Mouse (Mus musculus) T-helper 17 cell (primary cell): ENCODE measurements around the gene Hoxb3.

Experiments used
- in situ Hi-C, 2 experiments: fragments of 300-600 bp; cut with MboI, MseI; formaldehyde crosslinking; loops; 1 replicate in 1 of 2; 2 replicates in 1 of 2; pipeline ENCODE4 v1.15.1; 2025; ENCODE audit warnings: high pct_unique_total_duplicates in 2 of 2

Gene Hoxb3

DNA sequence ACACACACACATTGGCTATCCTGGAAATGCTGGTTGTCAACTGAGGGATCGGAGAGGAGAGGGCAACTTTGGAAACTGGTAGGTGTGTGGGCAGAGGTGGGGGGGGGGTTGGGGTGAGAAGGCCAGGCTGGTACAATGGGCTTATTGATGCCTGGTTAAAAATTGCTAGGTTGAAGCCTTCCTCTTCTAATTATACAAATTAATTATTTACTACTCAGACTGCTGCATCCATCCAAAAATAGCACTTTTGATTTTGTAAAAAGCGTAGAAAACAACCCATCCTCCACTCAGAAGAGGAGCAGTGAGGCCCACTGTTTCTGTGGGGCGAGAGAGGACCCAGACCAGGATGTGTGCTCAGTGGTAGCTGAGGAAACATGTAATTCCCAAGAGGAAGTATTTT, 11.9 kb downstream of the Hoxb3 start:
- in situ Hi-C loops, result no loop called here

DNA sequence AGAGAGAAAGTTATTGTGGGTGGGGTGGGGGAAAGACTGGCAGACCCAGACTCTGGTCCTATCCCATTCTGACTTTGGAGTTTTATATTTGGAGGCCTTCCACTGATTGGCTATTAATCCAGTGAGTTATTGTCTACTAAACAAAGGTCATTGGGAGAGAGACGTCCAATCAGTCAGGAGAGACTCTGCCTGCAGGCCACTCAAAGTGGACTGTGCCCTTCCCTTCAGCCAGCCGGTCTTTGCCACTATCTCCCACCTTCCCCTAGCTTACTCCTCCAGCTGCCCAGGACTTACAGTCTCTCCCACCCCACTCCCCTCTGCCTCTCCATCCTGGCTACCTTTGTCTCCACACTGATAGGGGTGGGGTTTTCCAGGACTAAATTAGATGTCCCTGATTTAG, 13.5 kb downstream of the Hoxb3 start:
- in situ Hi-C loops, result no loop called here

DNA sequence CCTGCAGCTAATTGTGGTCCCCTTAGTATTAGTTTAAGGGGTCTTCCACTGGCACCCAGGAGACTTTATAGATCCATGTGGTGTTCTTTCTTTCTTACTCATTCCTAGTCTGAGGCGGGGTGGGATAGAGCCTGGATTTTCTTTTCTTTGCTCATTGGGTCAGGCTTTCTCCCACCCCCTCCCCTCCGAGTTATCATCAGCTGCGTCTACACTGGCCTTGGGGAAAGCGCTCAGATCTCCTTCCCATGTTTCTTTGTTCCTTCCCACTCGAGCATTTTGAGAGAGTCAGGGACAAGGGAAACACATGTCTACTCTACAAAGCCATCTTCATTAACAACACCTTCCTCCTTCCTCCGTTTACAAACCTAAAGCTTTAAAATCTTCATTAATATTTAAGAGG, 13.9 kb downstream of the Hoxb3 start:
- in situ Hi-C loops, result no loop called here

DNA sequence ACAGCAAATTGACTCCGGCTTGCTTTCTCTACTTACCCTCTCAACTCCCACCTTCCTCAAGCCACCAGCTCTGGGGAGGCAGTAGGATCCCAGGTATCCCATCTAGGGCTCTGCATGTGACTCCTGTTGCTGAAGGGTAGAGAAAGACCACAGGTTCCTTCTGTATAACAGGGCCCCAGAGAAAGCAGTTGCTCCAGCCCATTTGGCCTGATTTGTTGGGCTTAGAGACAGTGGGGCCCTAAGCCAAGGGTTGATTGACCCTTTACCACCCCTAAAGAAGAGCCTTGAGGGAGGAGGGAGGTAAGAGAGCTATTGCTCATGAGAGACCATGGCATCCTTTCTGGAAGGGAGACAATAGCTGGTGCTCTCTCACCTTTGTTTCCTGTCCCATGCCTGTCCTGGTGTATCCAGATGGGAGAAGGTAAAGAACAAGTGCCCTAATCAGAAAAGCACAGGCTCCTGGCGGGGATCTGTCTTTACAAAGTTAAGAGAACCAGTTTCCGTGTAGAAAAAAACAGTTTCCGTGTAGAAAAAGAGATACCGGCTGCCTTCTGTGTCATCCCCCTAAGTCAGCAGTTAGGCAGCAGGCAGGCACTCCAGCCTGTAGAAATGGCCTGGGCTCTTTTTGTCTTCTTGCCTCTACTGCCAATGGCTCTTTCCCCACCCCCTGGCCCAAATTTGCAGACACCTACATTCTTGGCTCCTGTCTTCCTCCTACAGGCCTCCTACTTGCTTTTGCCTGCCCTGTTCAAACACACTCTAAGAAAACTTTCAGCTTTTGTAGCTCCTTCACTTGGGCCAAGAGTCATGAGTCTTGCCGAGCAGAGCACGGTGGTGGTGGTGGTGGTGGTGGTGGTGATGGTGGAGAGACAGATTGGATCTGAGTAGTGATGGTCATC, 16.1 kb downstream of the Hoxb3 start:
- in situ Hi-C loops, result no loop called here

DNA sequence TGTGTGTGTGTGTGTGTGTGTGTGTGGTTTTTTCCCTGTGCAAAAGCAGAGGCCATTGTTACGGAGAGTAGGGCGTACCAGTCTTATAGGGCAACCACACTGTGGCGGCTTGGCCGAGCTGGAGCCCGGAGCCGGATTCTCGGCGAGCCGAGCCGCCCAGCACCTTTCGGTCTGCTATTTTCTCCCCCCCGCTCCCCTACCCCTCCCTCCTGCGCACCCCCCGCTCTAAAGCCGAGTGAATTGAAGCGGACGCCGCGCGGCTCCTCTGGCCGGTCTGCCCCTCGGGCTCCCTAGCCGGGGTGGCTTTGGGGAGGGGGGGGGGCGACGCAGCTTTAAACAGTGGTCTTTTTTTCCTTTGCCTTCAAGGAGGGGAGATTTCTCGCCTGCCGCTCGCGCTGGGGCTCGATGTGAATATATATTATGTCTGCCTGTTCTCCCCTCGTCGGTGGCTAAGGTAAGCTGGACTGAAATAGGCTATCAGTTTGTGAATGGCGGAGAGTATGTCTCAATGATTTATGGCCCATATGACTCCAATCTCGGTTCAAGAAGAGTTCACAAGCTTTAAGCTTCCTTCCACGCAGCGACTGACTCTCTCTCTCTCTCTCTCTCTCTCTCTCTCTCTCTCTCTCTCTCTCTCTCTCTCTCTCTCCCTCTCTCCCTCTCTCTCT, 17.7 kb downstream of the Hoxb3 start:
- in situ Hi-C loops, result no loop called here

DNA sequence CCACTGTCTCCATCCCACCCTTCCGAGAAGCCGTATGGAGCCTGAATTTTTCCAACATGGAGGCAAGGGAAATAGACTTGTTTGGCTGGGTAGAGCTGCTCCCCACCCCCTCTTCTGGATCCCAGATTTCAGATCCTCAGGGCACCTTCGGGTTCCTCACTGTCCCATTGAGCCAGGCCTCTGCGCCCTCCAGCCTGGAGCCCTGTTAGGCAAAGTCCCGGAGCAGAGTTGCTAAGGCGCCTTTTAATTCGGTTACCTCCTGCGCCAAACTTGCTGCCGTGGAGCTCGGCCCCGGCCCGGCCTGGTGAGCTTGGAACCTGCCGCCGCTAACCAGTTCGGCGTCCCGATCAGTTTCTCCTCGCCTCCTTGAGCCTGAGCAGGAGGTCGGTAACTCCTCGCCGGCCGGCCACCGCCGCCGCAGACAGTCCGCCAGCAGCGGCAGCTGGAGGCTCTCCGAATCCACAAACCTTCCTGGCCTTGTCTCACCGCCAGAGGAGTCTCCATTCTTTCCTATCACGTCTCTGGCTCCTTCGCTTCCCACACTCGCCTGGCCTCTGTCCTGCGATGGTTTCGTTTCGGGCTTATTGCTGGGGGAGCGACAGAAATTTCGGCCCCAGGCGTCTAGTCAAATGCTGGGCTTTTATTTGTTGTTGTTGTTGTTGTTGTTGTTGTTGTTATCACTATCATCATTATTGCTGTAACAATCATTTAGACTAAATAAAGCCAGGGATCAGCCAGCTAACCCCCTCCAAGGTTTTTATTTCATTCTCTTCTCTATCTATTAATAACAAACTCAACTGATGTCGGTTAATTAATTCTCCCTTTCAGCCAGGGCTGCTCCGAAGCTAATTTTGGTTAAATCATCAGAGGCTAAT, 18.8 kb downstream of the Hoxb3 start:
- in situ Hi-C loops, result no loop called here

DNA sequence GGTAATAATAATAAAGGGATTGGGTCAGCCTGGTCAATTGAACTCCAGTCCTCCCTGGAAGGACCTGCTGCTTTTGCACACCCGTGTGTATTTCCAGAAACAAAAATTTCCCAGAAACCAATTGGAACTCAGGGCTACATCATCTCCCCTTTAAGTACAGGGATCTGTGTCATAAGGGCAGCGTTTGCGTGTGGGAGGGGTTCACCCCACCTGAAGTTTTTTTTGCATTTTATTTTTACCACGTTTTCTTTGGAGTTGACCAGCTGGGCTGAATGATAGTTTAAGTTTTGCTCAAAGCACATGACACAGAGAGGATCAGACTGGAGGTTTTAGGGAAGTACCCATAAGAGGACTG, 19.4 kb downstream of the Hoxb3 start:
- in situ Hi-C loops, result no loop called here

DNA sequence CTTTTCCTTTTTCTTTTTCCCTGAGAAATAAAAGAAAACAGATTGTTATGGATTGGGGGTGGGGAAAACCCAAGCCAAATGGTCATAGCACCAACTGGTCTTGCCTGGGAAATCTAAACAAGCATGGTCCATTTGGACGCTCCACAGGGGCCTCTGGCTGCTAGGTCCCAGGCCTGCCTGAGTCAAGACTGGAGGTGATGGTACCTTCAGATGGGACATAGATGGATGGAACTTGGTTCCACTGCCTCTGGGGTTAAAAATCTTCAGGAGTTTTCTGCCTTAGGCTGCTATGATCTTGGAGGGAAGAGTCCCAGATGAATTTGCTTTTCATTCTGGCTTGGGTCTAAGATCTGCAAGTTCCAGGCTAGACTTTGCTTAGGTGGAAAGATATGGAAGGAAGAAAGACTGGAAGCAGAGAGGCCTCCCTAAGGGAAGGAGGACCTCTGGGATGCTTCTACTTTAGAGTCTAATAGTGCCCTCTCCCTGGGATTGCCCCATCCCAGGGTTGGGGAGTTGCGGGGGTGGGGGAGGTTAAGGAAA, 20.1 kb downstream of the Hoxb3 start:
- in situ Hi-C loops, result no loop called here

DNA sequence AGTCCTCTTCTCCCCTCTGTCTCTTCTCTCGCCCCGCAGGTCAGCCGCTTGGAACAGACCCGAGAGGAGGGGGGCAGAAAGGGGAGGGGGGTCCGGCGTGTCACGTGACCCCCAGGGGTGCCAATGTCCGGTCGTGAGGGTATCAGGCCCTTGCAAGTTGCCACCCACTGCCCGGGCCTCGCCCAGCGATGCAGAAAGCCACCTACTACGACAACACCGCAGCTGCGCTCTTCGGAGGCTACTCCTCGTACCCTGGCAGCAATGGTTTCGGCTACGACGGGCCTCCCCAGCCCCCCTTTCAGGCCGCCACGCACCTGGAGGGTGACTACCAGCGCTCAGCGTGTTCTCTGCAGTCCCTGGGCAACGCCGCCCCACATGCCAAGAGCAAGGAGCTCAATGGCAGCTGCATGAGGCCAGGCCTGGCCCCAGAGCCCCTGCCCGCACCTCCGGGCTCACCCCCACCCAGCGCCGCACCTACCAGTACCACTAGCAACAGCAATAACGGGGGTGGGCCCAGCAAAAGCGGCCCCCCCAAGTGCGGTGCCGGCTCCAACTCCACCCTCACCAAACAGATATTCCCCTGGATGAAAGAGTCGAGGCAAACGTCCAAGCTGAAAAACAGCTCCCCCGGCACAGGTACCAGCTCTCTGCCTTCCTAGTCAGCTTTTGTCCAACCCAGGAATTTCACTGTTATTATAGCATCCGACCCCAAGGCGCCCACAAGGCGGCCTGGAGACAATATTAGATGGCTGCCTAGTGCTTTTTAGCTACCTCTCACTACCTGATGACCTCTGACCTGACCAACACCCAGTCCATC, 21.1 kb downstream of the Hoxb3 start:
- in situ Hi-C loops, result no loop called here

DNA sequence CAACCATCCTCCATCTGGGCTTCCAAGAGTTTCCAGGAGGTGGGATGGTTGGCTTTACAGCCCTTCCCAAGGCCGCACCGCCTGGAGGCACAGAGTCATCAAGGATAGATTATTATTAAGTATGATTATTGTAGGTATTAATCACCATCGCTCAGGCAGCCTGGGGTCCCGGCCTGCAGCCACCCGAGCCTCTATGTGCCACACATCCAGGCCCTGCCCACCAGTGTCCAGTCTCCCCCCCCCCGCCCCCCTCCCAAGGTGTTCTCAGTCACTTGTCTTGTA, 21.7 kb downstream of the Hoxb3 start:
- in situ Hi-C loops, result no loop called here

DNA sequence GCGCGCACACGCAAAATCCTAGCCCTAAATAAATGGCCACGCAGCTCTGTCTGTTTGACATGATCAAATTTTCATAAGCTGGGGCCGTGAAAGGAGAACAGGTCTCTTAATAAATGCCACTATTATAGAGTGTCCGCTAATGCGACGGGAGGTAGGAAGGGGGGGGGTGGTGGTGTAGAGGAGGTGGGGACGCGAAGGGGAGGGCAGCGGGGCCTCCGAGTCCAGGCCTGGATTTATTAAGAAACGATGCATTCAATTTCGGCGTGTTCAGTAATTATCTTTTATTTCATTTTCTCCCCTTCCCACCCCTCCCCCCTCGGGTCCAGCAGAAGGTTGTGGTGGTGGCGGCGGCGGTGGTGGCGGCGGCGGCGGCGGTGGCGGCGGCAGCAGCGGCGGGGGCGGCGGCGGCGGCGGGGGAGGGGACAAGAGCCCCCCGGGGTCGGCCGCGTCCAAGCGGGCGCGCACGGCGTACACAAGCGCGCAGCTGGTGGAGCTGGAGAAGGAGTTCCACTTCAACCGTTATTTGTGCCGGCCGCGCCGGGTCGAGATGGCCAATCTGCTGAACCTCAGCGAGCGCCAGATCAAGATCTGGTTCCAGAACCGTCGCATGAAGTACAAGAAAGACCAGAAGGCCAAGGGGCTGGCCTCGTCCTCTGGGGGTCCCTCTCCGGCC, 22.2 kb downstream of the Hoxb3 start:
- in situ Hi-C loops, result no loop called here

DNA sequence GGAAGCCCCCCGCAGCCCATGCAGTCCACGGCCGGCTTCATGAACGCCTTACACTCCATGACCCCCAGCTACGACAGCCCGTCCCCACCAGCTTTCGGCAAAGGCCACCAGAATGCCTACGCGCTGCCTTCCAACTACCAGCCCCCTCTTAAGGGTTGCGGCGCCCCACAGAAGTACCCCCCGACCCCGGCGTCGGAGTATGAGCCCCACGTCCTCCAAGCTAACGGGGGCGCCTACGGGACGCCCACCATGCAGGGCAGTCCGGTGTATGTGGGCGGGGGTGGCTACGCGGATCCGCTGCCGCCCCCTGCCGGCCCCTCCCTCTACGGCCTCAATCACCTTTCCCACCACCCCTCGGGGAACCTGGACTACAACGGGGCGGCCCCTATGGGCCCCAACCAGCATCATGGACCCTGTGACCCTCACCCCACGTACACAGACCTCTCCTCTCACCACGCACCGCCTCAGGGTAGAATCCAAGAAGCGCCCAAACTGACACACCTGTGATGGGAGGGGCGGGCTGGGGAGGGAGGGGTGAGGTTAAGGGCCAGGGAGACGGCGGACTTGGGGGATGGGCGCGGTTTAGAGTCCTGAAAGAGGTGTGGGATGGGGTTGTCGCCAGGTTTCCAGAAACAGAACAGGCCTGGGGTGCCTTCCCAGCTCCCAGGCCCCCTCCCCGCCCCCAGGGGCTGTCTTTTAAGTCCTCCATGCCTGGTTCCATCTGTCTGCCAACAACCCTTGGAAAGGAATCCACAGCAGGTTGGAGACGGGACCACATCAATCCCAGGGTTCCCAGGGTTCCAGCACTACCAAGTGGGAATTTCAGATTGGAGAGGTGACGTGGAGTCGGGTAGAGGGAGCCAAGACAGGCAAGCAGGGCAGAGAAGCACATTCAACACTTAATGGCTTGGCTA, 23.0 kb downstream of the Hoxb3 start:
- in situ Hi-C loops, result no loop called here

DNA sequence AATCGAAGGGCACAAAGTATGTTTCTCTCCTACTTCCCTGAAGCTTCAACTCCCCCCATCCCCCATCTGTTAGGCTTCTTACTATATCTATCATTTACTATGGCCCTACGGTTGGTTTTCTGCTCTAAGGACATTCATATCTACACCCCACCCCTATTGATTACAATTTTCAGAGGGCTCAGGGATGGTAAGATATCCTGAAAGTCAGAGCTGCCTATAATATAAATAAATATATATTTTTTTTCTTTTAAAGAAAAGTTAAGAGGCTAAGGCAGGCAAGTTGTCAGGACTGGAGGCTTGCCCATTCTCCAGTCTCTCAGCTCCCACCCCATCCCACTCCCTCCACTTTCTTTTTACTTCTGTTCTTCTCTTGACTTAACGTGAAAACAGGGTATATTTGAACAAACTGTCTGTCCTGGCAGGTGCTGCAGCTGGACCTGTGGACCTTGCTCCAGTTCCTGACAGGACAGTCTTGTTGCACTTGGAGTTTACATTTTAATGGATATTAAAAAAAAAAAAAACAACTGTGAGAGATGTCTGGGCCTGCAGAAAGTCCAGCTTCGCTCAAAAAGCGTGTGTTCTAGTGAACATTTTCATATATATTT, 23.9 kb downstream of the Hoxb3 start:
- in situ Hi-C loops, result no loop called here

DNA sequence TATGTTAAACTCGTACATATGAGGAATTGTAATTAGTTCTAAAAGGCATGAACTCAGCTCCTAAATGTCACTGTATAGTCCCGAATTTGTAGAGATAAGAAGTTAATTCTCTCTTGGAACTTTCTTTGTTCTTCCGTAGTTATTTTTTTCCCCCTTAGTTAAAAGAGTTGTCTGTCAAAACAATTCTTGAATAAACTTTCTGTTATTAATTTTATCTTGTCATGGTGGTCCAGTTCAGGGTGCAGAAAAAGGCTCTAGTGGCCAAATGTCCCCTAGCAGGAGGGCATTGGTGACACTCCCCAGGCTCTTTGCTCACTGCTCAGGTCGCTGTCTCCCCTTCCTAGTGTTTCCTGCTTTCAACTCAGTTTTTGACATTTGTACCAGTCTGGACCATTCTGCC, 24.6 kb downstream of the Hoxb3 start:
- in situ Hi-C loops, result no loop called here

DNA sequence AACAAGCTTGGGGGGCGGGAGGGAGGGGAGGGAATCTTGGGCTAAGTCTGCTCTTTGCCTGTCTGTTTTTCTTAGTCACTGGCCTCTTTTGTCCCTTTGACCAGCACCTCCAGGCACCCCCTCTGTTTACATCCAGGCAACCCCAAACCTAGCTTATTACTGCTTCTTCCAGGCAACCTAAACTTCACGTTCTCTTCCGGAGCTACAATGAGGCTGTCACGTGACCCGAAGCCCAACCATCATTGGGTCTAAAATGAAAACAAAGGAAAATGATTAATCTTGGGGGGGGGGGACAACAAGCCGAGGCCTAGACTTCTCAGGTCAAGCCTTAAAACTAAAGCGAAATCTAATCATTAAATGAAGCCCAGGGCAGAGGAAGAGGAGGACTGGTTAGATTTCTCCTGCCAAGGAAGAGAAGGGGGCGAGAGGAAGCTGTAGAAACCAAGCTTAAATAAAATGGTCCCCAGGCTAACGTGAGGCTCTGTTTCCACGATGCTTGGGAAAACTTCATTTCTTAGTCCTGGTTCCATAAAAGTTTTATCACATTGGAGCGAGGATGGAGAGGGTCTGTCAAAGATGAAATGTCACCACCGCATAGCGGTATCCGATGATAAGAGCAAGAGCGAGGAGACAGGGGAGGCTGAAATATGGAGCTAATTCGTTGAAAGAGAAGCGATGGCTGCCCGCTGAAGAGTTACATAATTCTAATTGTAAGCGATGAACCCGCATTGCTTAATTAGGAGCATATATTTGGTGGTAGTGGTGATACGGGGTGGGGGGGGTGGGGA, 25.2 kb downstream of the Hoxb3 start:
- in situ Hi-C loops, result no loop called here

DNA sequence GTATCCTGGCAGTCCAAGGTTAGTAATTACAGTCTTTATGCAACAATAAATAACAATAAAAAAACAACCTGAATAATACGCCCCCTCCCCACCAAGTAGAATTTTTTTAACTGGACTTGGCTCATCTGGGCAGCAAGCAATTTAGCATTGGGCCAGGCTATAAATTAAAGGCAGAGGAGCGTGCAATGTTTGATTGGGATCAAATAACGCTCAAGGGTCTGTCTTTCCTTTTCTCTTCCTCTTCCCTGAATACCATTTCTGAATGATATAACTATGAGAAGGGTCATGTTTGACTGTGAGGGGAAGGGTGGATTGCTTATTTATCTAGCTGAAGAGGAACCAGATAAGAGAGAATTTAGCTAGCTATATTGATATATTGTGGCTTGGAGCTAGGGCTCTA, 25.9 kb downstream of the Hoxb3 start:
- in situ Hi-C loops, result no loop called here

DNA sequence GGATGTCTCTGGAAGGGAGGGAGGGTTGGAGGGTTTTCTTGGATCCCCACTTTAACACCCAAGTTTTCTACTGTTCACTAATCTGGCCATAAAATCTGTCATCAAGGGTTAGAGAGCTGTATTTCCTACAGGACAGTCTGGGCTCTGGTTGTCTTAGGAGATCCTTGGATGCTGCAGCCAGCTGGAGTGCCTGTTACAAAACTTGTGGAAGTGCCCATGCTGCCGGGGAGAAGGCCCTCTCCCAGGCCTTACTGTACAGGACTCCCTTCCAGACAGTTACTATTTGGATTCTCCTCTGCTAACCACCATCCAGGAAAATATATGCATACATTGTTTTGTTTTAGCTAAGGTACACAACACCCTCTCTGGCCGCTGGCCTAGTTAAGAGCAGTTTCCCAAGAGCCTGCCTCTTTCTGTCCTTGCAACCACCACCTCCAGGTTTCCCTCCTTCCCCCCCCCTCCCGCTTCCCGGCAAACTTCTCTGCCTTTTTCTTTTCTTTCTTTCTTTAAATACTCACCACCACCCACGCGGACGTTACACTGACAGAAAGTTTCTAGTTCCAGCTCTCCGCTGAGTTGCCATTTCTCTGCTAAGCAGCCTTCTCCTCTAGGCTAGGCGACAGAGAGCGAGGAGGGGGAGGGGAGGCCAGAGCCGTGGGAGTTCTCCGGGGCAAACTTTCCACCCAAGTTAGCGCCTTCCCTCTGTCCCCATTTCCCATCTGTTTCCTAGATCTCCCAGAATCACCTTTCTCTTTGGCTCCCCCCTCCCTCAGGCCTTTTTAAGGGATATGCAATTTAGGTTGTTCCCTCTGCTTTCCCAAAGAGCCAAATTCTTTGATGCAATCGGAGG, 26.6 kb downstream of the Hoxb3 start:
- in situ Hi-C loops, result no loop called here

DNA sequence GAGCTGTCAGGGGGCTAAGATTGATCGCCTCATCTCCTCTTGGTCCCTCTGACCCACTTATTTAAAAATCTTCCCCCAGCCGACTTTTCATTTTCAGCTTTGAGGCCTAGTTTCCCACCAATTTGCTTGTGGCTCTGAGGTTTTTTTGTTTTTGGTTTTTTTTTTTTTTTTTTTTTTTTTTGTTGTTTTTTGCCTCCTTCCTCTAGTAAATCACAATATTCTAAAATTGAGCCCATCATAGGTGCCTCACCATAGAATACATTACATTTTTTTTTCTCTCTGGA, 27.2 kb downstream of the Hoxb3 start, which contains the start of gene Hoxb2:
Gene Hoxb2, plus strand, starts transcription at position 185 of the 284 bp plus-strand sequence.
- in situ Hi-C loops, result no loop called here
